Mouse (Mus musculus) C2C12 (cell line): ENCODE data around the gene Snx5. TPM values are rescaled to one million over a fixed set of nuclear protein-coding genes. Genes with fewer than 3 reads are reported as not detected.

ENCODE experiments used
- H3K27me3 ChIP-seq: one replicate; pipeline ENCODE4 v1.6.1; 2011; ENCODE audit not compliant: control insufficient read depth, insufficient read depth, insufficient read length
- H3K36me3 ChIP-seq: one replicate; pipeline ENCODE4 v1.6.1; 2011; ENCODE audit not compliant: control insufficient read depth, insufficient read depth
- H3K4me3 ChIP-seq: one replicate; pipeline ENCODE4 v1.5.1; 2011; ENCODE audit warnings: mild to moderate bottlenecking, control low read depth; ENCODE audit not compliant: poor library complexity, insufficient read depth, severe bottlenecking
- H3K79me2 ChIP-seq: one replicate; pipeline ENCODE4 v1.6.1; 2011; ENCODE audit not compliant: control insufficient read depth, insufficient read depth
- H3K79me3 ChIP-seq: one replicate; pipeline ENCODE4 v1.6.1; 2011; ENCODE audit warnings: low read depth, control low read depth
- H3ac ChIP-seq: one replicate; pipeline ENCODE3; 2011; ENCODE audit warnings: low read depth; ENCODE audit not compliant: control insufficient read depth, insufficient read length
- CEBPB ChIP-seq: IDR thresholded peaks from one replicate; pipeline ENCODE4 v1.6.1; 2011; ENCODE audit warnings: low read depth, mild to moderate bottlenecking, control low read depth, moderate library complexity
- CTCF ChIP-seq: IDR thresholded peaks from one replicate; pipeline ENCODE4 v1.5.1; 2011; ENCODE audit not compliant: control insufficient read depth, insufficient read depth, insufficient read length
- FOSL1 ChIP-seq: IDR thresholded peaks from one replicate; pipeline ENCODE4 v1.8.0; 2011; ENCODE audit warnings: mild to moderate bottlenecking, low read length; ENCODE audit not compliant: poor library complexity, insufficient read depth, severe bottlenecking
- MAX ChIP-seq: IDR thresholded peaks from one replicate; pipeline ENCODE4 v1.6.1; 2011; ENCODE audit warnings: mild to moderate bottlenecking, control low read depth
- MYOD1 ChIP-seq: IDR thresholded peaks from one replicate; pipeline ENCODE4 v1.6.1; 2011; ENCODE audit warnings: low read depth; ENCODE audit not compliant: control insufficient read depth, insufficient read length
- MYOG ChIP-seq: IDR thresholded peaks from one replicate; pipeline ENCODE4 v1.6.1; 2011; ENCODE audit not compliant: control insufficient read depth, insufficient read length; ENCODE audit errors: extremely low read depth
- USF1 ChIP-seq: IDR thresholded peaks from one replicate; pipeline ENCODE4 v1.6.1; 2011; ENCODE audit warnings: low read depth, mild to moderate bottlenecking, control low read depth, moderate library complexity
- polyA plus RNA-seq: library from polyadenylated mRNA; unstranded; fragments of >200 nt; fragmentation: generic; extraction: Trizol; gene quantifications from one replicate; pipeline ENCODE4 v1.2.1, GENCODE M21; 2012; ENCODE audit warnings: missing spikeins

Gene Snx5
- polyA plus RNA-seq, 1 experiment = 87.4 TPM

GRCm38 (mm10) chr2:144215195-144215594 is 55.5 kb downstream of the Snx5 start:
- Histone ChIP-seq H3K79me2 (no peaks in the 10 kb centered on the region), H3K27me3 (no peaks in the 10 kb centered on the region), H3K79me3 (no peaks in the 10 kb centered on the region), H3K36me3 (no peaks in the 10 kb centered on the region), H3K4me3 (no peak overlapping the region), H3ac (no peak overlapping the region)
- no peak for TF ChIP-seq MAX

DNA sequence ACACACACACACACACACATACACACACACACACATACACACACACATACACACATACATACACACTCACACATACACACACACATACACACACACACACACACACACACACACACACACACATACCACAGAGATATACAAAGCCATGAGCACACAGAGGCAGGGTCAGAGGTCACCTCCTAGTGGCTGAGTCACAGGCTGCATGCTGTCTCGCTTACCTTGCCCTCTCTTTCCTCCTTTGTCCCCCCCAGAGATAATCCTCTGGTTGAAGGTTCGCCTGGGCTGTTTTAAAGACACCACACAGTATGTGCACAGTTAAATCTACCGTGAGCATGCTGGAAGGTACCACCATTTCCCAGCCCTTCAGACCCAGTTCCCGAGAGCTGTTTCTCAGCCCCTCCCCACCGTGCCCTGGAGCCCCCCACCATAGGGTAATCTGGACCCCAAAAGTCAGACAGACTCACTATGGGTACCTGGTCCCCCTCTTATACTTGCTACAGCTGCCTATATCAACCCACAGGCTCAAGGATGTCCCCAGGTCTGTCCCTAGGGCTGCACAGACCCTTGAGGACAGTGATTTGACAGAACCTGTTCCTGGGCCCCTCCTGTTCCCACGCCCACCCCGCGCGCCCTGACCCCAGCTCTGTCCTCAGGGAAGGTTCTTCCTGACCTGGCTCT is 56.1 kb downstream of the Snx5 start:
- no peak for TF ChIP-seq MYOG
- no peak for TF ChIP-seq MAX
- TF ChIP-seq MYOD1 = no peak
- TF ChIP-seq CTCF = no peak
- no peak for TF ChIP-seq FOSL1
- TF ChIP-seq USF1 = no peak
- no peak for TF ChIP-seq CEBPB
- Histone ChIP-seq H3K27me3 (no peaks in the 10 kb centered on the region), H3K79me3 (no peaks in the 10 kb centered on the region), H3K79me2 (no peaks in the 10 kb centered on the region), H3K36me3 (no peaks in the 10 kb centered on the region), H3ac (no peak overlapping the region), H3K4me3 (no peak overlapping the region)

DNA sequence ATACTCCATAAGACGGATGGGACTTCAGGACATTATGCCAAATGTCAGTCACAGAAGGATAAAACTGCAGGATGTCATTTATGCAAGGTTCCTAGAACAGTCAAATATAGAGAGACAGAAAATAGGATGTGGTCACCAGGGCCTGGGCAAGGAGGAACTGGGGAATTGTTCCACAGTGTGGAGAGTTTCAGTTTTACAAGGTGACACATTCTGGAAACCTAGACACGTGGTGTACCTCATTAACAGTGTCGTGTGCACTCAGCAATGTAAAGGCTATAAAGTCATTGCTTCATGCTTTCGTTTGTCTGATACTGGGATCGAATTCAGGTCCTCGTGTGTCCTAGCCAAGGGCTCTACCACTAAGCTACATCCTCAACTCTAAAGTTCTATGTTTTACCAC is 56.9 kb downstream of the Snx5 start:
- TF ChIP-seq MAX (no peak), MYOD1 (no peak), CTCF (no peak), MYOG (no peak), CEBPB (no peak), USF1 (no peak), FOSL1 (no peak)
- no peak overlapping the region for H3ac ChIP-seq
- H3K4me3 ChIP-seq = no peak overlapping the region
- H3K36me3 ChIP-seq = no peaks in the 10 kb centered on the region
- no peaks in the 10 kb centered on the region for H3K79me2 ChIP-seq
- no peaks in the 10 kb centered on the region for H3K27me3 ChIP-seq
- no peaks in the 10 kb centered on the region for H3K79me3 ChIP-seq

DNA sequence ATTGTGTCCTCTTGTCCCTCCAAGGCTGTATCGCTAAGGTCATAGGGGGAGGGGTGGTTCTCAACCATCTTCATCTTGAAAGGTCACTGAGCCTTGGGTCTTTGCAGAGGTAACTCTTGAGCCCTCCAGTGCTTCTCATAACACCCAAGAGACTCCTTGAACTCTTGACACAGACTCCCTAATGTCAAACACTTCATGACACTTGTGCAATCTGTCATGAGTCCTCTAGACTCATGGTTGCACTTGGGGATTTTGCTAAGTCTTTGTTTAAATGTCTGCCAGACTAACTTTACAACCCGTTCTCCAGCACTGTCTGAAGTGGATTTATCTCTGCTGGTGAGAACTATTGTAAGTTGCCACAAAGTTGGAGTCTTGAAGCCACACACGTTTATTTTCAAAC is 61.3 kb downstream of the Snx5 start:
- H3K36me3 ChIP-seq = no peaks in the 10 kb centered on the region
- TF ChIP-seq MAX (no peak), MYOG (no peak), CTCF (no peak), CEBPB (no peak), MYOD1 (no peak), USF1 (no peak), FOSL1 (no peak)
- no peaks in the 10 kb centered on the region for H3K27me3 ChIP-seq
- no peaks in the 10 kb centered on the region for H3K79me3 ChIP-seq
- no peaks in the 10 kb centered on the region for H3K79me2 ChIP-seq
- H3K4me3 ChIP-seq = no peak overlapping the region
- no peak overlapping the region for H3ac ChIP-seq

DNA sequence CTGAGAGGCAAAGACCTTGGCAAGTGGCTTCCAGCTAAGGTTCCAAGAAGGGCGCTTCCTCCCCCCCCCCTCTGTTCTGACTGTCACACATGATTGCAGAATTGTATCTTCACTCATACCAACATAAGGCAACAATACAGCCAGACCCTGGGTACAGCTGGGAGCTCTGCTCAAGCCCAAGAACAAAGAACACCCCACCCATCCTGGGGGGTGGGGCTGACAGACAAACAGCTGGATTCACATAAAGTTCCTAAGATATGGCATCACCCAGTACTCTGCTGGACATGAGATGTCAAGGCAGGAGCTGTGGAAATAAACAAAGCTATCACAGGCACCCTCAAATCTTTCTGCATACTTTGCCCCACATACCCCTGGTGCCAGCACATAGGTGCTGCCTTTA is 63.3 kb downstream of the Snx5 start:
- Histone ChIP-seq H3K79me3 (no peaks in the 10 kb centered on the region), H3K4me3 (no peak overlapping the region), H3ac (no peak overlapping the region), H3K36me3 (no peaks in the 10 kb centered on the region), H3K27me3 (no peaks in the 10 kb centered on the region), H3K79me2 (no peaks in the 10 kb centered on the region)
- no peak for TF ChIP-seq MYOD1

DNA sequence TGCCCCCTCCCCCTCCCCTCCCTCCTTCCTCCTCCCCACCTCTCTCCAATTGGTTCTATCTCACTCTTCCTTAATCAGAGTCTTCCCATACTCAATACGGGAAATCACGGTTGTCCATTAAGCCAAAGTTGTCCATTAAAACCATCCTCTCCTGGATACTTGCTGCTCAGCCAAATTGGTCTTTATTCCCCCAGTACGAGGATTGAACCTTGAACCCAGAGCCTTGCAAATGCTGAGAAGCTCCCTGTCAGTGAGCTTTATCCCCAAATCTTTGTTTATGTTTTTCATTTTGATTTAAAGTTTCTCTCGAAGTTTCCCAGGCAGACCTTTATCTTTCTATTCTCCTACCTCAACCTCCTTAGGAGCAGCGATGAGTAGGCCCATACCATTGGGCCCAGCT is 67.7 kb downstream of the Snx5 start:
- no peak overlapping the region for H3K4me3 ChIP-seq
- no peaks in the 10 kb centered on the region for H3K79me2 ChIP-seq
- no peaks in the 10 kb centered on the region for H3K36me3 ChIP-seq
- no peaks in the 10 kb centered on the region for H3K79me3 ChIP-seq
- no peak for TF ChIP-seq USF1
- TF ChIP-seq MYOD1 = no peak
- no peak for TF ChIP-seq FOSL1
- TF ChIP-seq MAX = no peak
- TF ChIP-seq CTCF = no peak
- no peak for TF ChIP-seq CEBPB
- TF ChIP-seq MYOG = no peak
- no peaks in the 10 kb centered on the region for H3K27me3 ChIP-seq
- no peak overlapping the region for H3ac ChIP-seq
